Mouse (Mus musculus): ENCODE measurements around the gene Zdhhc11.
"Not testable (repeated sequence)": the region's sequence is repeated elsewhere in the genome, so short reads cannot be mapped to it uniquely, and the experiment has no call there.

DNA sequence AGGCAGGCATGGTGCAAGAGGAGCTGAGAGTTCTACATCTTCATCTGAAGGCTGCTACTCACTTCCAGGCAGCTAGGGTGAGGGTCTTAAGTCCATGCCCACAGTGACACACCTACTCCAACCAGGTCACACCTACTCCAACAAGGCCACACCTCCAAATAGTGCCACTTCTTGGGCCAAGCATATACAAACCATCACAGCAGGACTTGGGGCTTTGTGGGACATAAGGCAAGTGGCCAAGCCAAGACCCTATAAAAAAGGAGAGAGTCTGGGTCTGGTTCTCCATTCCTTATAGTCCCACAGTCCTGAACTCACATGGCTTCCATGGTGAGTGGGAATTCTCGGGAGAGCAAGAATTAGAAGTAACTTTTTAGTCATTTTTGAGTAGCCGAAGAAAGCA lies 44.6 kb downstream of the Zdhhc11 start:
- not testable (repeated sequence) for TF ChIP-seq CTCF, EP300 (IDR thresholded peaks at IDR 0.05)

Measured in lung, postnatal 0 days (tissue).